Mouse (Mus musculus) limb, embryonic 10.5 days (tissue): ENCODE results near the gene Exoc4. TPM values are rescaled to one million over a fixed set of nuclear protein-coding genes. Genes with fewer than 3 reads are reported as not detected.

Experiments
- DNase-seq: peaks from one replicate; pipeline ENCODE4 v3.0.0-alpha.2; 2017; ENCODE audit warnings: low spot score
- H3K27ac ChIP-seq: fragments of 300-500 bp; sonication (generic); 2 replicates; pipeline ENCODE4 v1.5.1; 2016; ENCODE audit warnings: mild to moderate bottlenecking
- H3K27me3 ChIP-seq: fragments of 300-500 bp; sonication (generic); 2 replicates; pipeline ENCODE4 v1.6.1; 2016; ENCODE audit warnings: low read depth, mild to moderate bottlenecking; ENCODE audit not compliant: poor library complexity, severe bottlenecking
- H3K36me3 ChIP-seq: fragments of 300-500 bp; sonication (generic); 2 replicates; pipeline ENCODE4 v1.6.1; 2016; ENCODE audit warnings: mild to moderate bottlenecking, moderate library complexity
- H3K4me1 ChIP-seq: fragments of 300-500 bp; sonication (generic); 2 replicates; pipeline ENCODE4 v1.6.1; 2016
- H3K4me3 ChIP-seq: fragments of 300-500 bp; sonication (generic); 2 replicates; pipeline ENCODE4 v1.5.1; 2016; ENCODE audit warnings: mild to moderate bottlenecking, moderate library complexity
- H3K9me3 ChIP-seq: fragments of 300-500 bp; sonication (generic); replicated peaks from 2 replicates; pipeline ENCODE4 v1.6.1; 2016; ENCODE audit warnings: mild to moderate bottlenecking
- WGBS: fragments of 180-500 bp; shearing (Covaris S2); methylation state at CpG from one replicate; pipeline ENCODE4 v1.1.7; 2016; 5-methylcytosine and 5-hydroxymethylcytosine counted together
- polyA plus RNA-seq: library from polyadenylated mRNA; unstranded; fragments of >200 nt; fragmentation: Nextera tagmentation; extraction: Ambion mirVana; gene quantifications from 2 replicates; pipeline ENCODE4 v1.2.1, GENCODE M21; 2016

The Exoc4 gene
- polyA plus RNA-seq, 1 experiment from 2014 or later: 28.7 TPM

DNA sequence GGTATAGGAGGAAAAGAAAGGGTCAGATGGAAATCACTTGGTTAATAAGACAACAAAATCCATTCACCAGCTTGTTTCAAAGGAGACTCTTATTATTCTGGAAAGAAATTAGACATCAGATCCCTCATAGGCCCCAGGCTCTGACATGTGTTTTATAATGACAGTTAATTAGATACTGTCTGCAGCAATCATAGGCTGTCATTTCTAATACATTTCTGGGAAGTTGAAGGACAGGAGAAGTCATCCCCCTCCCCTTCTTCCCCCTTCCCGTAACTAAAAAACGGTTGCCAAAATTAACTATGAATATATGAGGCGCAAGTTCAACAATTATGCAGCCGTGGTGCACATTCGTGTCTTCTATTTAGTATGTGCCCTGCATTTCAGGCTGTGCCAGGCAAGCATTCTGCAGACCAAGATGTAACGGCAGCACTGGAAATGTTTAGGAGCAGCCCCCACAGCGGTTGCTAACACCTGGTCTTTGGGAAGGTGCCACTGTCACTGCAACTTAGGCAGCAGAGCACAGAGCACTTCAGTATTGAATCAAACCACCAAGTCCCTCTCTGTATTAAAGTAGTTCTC is 463.7 kb downstream of the Exoc4 start:
- Histone ChIP-seq H3K9me3 (no peaks in the 10 kb centered on the region), H3K36me3 (no peaks in the 10 kb centered on the region), H3K27ac (no peak overlapping the region), H3K27me3 (no peaks in the 10 kb centered on the region), H3K4me3 (no peak overlapping the region), H3K4me1 (peaks cover 6% of the 10 kb centered on the region; the same call in 1 of the 2 replicates)
- no peak for DNase-seq
- 85% methylated on average over 7 of the region's 7 CpGs for WGBS

DNA sequence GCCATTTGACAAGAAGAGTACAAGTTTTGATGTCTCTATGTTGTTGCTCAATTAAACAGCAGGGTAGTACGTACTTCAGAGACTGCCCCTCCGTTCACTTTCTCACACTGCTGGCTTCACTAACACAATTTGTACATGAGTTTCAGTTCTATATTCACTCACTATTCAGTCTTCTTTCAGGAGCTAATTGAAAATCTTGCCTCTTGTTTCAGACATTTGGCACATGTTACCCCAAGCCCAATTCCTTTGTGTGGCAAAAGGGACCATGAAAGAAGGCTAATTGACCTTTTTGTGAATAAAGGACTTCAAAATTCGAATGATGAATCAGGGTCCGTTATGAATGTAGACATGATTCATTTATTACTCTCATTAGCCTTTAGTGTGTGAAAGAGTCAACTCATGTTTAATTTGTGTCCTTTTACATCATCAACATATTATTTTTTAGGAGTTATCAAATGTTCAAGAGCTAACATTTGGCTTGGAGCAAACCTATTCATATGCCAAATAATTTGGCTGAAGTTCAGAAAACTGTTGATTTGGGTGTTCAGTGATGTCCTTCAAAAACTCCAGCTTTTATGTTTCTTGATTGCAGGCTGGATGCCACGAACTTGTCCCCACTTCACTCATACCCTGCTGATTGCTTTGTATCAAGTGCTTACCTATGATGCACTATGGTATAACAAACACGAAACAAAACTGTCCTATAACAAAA is 467.5 kb downstream of the Exoc4 start:
- Histone ChIP-seq H3K27me3 (no peaks in the 10 kb centered on the region), H3K36me3 (no peaks in the 10 kb centered on the region), H3K27ac (no peak overlapping the region), H3K9me3 (no peaks in the 10 kb centered on the region), H3K4me1 (peaks cover 4% of the 10 kb centered on the region), H3K4me3 (no peak overlapping the region)
- 93% methylated on average over 6 of the region's 6 CpGs for WGBS
- DNase-seq: no peak

DNA sequence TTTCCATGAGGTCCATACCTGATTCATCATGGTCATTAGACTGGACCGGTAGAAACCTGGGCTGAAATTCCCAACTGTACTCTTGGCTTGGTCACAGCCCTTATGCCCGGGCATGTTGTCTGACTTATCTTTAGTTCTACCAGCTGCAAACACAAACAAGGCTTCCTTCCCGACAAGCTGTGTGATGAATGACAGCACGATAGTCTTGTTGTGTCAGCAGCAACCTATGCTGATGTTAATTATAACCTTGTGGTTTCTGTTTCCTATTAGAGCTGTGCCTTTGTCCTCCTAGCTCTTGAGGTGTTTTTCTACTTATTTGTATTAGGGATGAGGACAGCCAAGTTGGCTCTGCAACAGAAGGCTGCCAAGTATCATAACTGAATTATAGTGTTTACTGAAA is 472.3 kb downstream of the Exoc4 start:
- no peak for DNase-seq
- Histone ChIP-seq H3K9me3 (no peaks in the 10 kb centered on the region), H3K36me3 (no peaks in the 10 kb centered on the region), H3K27ac (no peak overlapping the region), H3K4me1 (peaks cover 8% of the 10 kb centered on the region), H3K27me3 (no peaks in the 10 kb centered on the region), H3K4me3 (no peak overlapping the region)
- 34% methylated on average over 4 of the region's 4 CpGs for WGBS

DNA sequence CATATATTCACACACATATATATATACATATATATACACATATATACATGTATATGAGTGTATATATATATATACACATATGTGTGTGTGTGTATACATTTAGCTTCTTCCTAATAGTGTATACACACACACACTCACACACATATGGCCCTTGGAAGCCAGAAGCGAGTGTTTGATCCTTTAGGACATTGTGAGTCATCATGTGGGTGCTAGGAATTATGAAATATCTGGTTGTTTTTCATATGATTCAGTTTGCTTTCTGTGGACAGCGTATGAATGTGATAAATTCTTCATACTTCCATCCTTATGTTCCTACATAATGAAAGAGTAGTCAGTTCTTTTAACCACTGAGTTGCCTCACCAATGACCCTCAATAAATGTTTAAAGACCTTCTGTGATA is 473.9 kb downstream of the Exoc4 start:
- Histone ChIP-seq H3K4me1 (peaks cover 11% of the 10 kb centered on the region), H3K27me3 (no peaks in the 10 kb centered on the region), H3K27ac (no peak overlapping the region), H3K4me3 (no peak overlapping the region), H3K36me3 (no peaks in the 10 kb centered on the region), H3K9me3 (no peaks in the 10 kb centered on the region)
- WGBS: 95% methylated on average over 2 of the region's 2 CpGs
- no peak for DNase-seq

DNA sequence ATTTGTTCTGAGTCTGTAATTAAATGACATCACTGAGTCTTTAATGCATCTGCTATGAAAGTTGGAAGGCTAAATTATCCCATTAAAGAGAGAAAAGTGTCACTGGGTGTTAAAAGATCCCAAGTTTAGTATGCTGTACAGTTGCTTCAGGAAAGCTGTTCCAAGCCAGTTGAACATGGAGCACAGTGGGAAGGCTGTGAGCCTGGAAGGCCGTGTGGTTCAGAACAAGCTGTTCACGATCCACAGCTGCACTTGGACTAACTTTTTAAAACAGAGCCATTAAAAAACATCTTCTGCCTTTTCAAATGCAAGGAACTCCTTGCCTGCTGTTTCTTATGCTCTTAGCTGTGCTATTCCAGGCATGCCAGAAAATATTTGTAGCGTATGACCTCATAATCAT is 475.7 kb downstream of the Exoc4 start:
- H3K4me3 ChIP-seq: no peak overlapping the region
- H3K9me3 ChIP-seq: no peaks in the 10 kb centered on the region
- DNase-seq: no peak
- H3K36me3 ChIP-seq: no peaks in the 10 kb centered on the region
- WGBS: 83% methylated on average over 3 of the region's 3 CpGs
- no peak overlapping the region for H3K27ac ChIP-seq
- H3K4me1 ChIP-seq: peaks cover 14% of the 10 kb centered on the region
- H3K27me3 ChIP-seq: no peaks in the 10 kb centered on the region

DNA sequence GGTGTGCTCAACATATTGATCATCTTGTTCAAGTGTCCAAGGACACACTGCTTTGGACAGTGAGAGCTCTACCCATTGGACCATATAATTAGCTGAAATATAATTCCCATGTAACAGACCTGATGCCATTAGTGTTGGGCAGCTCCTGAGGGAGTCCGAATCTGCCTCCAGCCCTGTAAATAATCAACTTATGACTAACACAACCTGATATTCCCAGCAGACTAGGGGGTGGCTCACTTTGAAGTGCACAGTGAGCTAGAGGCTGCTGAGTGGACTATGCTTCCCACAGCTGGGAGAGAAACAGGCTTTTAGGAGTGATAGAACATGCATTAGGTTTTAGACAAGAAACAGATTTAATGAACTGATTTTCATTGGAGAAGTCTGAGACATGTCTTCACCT is 478.4 kb downstream of the Exoc4 start:
- H3K4me1 ChIP-seq: peaks cover 14% of the 10 kb centered on the region
- H3K27ac ChIP-seq: no peak overlapping the region
- no peaks in the 10 kb centered on the region for H3K27me3 ChIP-seq
- H3K4me3 ChIP-seq: no peak overlapping the region
- WGBS: 65% methylated on average over 1 of the region's 1 CpGs
- H3K9me3 ChIP-seq: no peaks in the 10 kb centered on the region
- H3K36me3 ChIP-seq: no peaks in the 10 kb centered on the region
- DNase-seq: no peak

DNA sequence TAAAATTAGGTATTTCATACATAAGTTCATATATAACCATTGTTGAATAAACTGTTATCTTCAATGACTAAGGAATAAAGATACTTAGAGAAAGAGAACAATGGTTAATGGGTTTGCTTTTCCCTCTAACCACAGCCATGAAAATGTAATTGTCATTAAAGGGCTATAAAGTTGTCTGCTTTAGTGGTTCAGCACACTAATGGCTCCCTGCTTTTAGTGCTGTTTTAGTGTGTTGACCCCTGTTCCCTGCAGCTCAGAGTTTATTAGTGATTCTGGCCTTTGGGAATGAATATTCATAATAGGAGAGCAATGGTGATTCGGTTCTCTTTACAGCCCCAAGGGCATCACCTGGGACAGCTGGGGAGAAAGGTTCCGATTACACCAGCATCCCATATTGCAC is 483.3 kb downstream of the Exoc4 start:
- Histone ChIP-seq H3K4me3 (no peak overlapping the region), H3K36me3 (no peaks in the 10 kb centered on the region), H3K9me3 (no peaks in the 10 kb centered on the region), H3K27me3 (no peaks in the 10 kb centered on the region), H3K4me1 (peaks cover 36% of the 10 kb centered on the region), H3K27ac (no peak overlapping the region)
- 29% methylated on average over 2 of the region's 2 CpGs for WGBS
- no peak for DNase-seq

DNA sequence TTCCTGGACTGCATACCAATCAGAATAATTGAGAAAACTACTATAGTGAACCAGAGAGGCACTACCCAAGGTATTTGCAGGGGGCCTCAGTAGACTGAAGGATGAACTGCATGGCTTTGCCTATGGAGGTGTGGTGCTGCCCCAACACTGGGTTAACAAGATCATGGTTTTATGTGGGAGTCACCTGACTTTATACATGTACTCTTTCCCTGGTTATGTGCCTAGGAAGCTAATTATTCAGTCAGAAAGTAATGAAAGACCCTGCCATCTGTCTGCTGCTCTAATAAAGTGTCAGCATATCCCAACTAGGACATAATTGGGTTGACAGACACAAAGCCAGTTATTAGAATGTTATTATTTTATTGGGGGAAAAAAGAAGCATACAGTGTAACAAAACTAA is 484.7 kb downstream of the Exoc4 start:
- Histone ChIP-seq H3K27ac (no peak overlapping the region), H3K4me1 (peaks cover 39% of the 10 kb centered on the region), H3K4me3 (no peak overlapping the region), H3K9me3 (no peaks in the 10 kb centered on the region), H3K27me3 (no peaks in the 10 kb centered on the region), H3K36me3 (no peaks in the 10 kb centered on the region)
- no peak for DNase-seq

DNA sequence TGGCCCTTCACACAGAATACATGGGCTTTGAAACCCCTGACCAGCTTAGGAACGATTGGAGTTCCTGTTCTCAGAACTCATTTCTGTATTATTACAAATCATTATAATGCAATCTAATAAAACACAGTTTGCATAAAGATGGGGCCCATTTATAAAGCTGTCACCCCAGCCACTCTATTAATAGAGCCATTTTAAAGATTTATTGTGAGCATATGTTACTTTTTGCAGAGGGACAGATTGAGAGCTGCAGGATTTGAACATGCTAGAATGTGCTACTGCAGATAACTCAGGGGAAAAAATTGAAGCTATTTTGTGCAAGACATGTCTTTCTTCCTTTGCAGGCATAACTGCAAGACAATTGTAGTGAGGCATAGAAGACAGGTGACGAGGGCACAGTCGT is 485.1 kb downstream of the Exoc4 start:
- Histone ChIP-seq H3K4me3 (no peak overlapping the region), H3K4me1 (peaks cover 43% of the 10 kb centered on the region), H3K36me3 (no peaks in the 10 kb centered on the region), H3K27ac (no peak overlapping the region), H3K9me3 (no peaks in the 10 kb centered on the region), H3K27me3 (no peaks in the 10 kb centered on the region)
- WGBS: 84% methylated on average over 3 of the region's 3 CpGs
- no peak for DNase-seq

DNA sequence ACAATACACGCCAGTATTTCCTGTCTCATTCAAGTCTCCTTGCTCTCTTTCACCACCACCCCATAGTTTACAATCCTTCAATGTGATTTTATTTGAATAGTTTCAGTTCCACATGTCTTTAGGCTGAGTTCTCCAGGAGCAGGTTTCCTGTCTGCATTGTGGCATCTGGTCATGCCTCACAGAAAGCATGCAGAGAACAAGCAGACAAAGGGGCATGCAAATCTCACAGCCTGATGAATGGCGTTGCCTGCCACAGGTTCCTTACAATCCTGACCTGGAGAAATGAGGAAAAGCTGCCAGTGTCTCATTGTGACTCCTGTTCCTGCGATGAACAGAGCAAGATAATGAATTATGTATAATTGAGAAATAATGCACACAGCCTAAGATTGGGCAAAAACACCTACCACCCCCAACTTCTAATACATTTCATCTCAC is 490.0 kb downstream of the Exoc4 start:
- Histone ChIP-seq H3K36me3 (no peaks in the 10 kb centered on the region), H3K27ac (peak overlapping the region; percentile 56; the same call in 1 of the 2 replicates), H3K4me1 (peaks cover 32% of the 10 kb centered on the region), H3K9me3 (no peaks in the 10 kb centered on the region), H3K4me3 (no peak overlapping the region), H3K27me3 (no peaks in the 10 kb centered on the region)
- DNase-seq: peak; percentile 34
- WGBS: 71% methylated on average over 3 of the region's 3 CpGs

DNA sequence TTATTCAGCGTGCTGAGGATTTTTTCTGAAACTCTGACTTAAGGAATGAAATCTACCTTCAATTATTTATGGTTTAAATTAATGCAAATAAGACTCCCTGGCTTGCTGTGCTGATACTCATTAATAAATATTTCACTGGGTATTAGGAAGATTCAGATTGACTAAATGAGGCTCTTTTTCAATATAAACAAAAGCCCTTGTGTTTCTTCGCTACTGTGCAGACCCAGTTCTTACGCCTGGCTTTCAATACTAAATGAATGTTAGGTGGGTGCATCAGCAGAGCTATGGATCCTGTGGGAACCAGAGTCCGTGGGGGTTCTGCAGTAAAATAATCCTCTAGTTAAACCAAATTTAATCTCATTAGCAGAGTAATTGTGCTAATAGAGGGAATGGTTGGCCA is 490.4 kb downstream of the Exoc4 start:
- no peaks in the 10 kb centered on the region for H3K36me3 ChIP-seq
- H3K27me3 ChIP-seq: no peaks in the 10 kb centered on the region
- H3K27ac ChIP-seq: peak overlapping the region; percentile 56; the same call in 1 of the 2 replicates
- no peak overlapping the region for H3K4me3 ChIP-seq
- no peak for DNase-seq
- WGBS: 92% methylated on average over 4 of the region's 4 CpGs
- H3K9me3 ChIP-seq: no peaks in the 10 kb centered on the region
- H3K4me1 ChIP-seq: peaks cover 29% of the 10 kb centered on the region

DNA sequence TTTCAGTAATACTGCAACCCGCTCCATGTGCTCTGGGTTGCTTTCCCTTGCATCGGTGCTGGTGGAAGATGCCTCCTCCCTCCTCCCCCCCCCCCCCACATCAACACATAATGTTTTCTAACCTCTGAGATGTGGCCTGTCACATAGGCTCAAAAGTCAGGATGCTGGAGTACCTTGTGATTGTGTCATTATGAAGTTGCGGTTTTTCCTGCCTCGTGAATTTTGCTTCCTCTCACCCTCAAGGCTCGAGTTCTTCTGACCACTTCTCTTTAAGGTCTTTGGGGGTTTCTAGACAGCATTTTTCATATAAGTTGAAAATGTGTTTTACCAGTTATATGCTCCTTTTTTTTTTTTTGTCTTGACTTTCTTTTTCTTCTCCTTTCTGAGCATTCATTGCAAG is 507.1 kb downstream of the Exoc4 start:
- Histone ChIP-seq H3K4me1 (no peaks in the 10 kb centered on the region), H3K27me3 (no peaks in the 10 kb centered on the region), H3K27ac (no peak overlapping the region), H3K36me3 (no peaks in the 10 kb centered on the region), H3K4me3 (no peak overlapping the region), H3K9me3 (no peaks in the 10 kb centered on the region)
- no peak for DNase-seq
- WGBS: 93% methylated on average over 5 of the region's 5 CpGs

DNA sequence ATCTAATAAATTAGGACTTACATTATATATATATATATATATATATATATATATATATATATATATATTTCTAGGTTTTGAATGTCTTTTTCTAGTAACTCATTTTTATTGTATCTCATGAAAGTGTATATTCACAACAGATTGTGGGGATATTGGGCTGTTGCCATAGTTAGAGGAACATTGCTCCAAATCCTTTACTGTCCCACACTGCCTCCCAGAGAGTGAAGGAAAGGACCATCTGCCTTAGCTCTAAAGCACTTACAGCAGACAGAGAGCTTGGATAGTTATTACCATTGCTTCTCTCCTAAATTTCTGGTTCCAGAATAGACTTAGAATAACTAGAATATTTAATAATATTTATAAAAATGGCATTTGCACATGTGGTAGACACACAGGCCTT is 512.7 kb downstream of the Exoc4 start:
- Histone ChIP-seq H3K4me3 (no peak overlapping the region), H3K9me3 (no peaks in the 10 kb centered on the region), H3K4me1 (no peaks in the 10 kb centered on the region), H3K27ac (no peak overlapping the region), H3K27me3 (no peaks in the 10 kb centered on the region), H3K36me3 (no peaks in the 10 kb centered on the region)
- no peak for DNase-seq

DNA sequence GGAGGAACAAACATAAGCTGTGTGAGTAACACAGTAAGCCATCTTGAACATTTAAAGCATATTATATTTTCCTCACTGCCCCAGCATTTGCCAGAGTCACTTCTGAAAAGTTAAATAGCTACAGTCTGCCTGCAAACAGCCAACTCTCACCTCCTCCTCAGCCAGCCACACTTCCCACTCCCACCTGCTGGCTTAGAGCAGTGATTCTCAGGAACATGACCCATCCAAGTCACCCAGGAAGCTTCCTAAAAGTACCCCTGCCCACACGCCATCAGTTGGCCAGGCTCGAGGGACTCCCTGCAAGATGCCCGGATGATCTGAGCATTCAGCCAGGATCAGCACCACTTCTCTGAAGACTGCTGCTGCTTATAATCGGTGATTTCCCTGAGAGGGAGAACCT is 514.4 kb downstream of the Exoc4 start:
- H3K9me3 ChIP-seq: no peaks in the 10 kb centered on the region
- no peaks in the 10 kb centered on the region for H3K4me1 ChIP-seq
- DNase-seq: no peak
- 82% methylated on average over 4 of the region's 4 CpGs for WGBS
- H3K27ac ChIP-seq: no peak overlapping the region
- no peak overlapping the region for H3K4me3 ChIP-seq
- H3K27me3 ChIP-seq: no peaks in the 10 kb centered on the region
- no peaks in the 10 kb centered on the region for H3K36me3 ChIP-seq
